Mouse (Mus musculus) cerebellum, adult 2 months (tissue): ENCODE results near the gene Catsperg1. TPM values are rescaled to one million over a fixed set of nuclear protein-coding genes. Genes with fewer than 3 reads are reported as not detected.

Experiments
- DNase-seq, 2 experiments: peaks; one replicate each; pipeline ENCODE4 v3.0.0; 2021
- H3K27ac ChIP-seq: fragments of 200-500 bp; 2 replicates; pipeline ENCODE4 v1.5.1; 2012; ENCODE audit warnings: low read length, control low read depth, inconsistent platforms; ENCODE audit not compliant: insufficient read depth
- H3K27me3 ChIP-seq: fragments of 200-500 bp; 2 replicates; pipeline ENCODE4 v1.6.1; 2012; ENCODE audit warnings: inconsistent platforms, mild to moderate bottlenecking, low read length, moderate library complexity; ENCODE audit not compliant: control insufficient read depth, insufficient read depth
- H3K4me1 ChIP-seq: fragments of 200-500 bp; 2 replicates; pipeline ENCODE4 v1.6.1; 2011; ENCODE audit warnings: low read length; ENCODE audit not compliant: control insufficient read depth, insufficient read depth
- H3K4me3 ChIP-seq: fragments of 200-500 bp; replicated peaks from 2 replicates; pipeline ENCODE3; 2011; ENCODE audit warnings: mild to moderate bottlenecking, low read depth, low read length, control low read depth; ENCODE audit not compliant: insufficient read depth
- CTCF ChIP-seq: fragments of 200-500 bp; IDR thresholded peaks from 2 replicates; pipeline ENCODE4 v1.5.1; 2011; ENCODE audit warnings: low read depth, mild to moderate bottlenecking, control low read depth, low read length, moderate library complexity, borderline replicate concordance; ENCODE audit not compliant: insufficient read depth
- POLR2A ChIP-seq: fragments of 200-500 bp; IDR thresholded peaks from 2 replicates; pipeline ENCODE4 v1.6.1; 2011; ENCODE audit warnings: low read length, control low read depth, borderline replicate concordance; ENCODE audit not compliant: insufficient read depth
- WGBS: fragments of 180-500 bp; shearing (Covaris S2); methylation state at CpG from one replicate; pipeline ENCODE4 v1.1.7; 2018; 5-methylcytosine and 5-hydroxymethylcytosine counted together
- polyA plus RNA-seq: library from polyadenylated mRNA; depleted of rRNA; stranded (reverse); fragments of >200 nt; gene quantifications from 2 replicates; pipeline ENCODE4 v1.2.3, GENCODE M21; 2012

Gene Catsperg1
- polyA plus RNA-seq, 1 experiment, result 1.0 TPM

GRCm38 (mm10) chr7:29180854-29181236, 33.0 kb downstream of the Catsperg1 start:
- Histone ChIP-seq H3K27me3 (no peaks in the 10 kb centered on the region), H3K4me3 (peak overlapping the region; percentile 32), H3K27ac (no peak overlapping the region), H3K4me1 (peaks cover 7% of the 10 kb centered on the region)
- no peak for DNase-seq
- WGBS, result 38% methylated on average over 5 of the region's 5 CpGs
- no peak for TF ChIP-seq POLR2A
- no peak for TF ChIP-seq CTCF

GRCm38 (mm10) chr7:29180077-29180853, 33.6 kb downstream of the Catsperg1 start, which contains the start of gene Psmd8:
Psmd8 (minus strand) TSS chr7:29180701.
- H3K27me3 ChIP-seq, result no peaks in the 10 kb centered on the region
- H3K4me1 ChIP-seq, result peaks cover 7% of the 10 kb centered on the region
- WGBS, result under 1% methylated on average over 62 of the region's 62 CpGs
- peak within 1 kb of the TSS; percentile 74 for H3K4me3 ChIP-seq
- DNase-seq, result peak; percentile 94 to 99
- TF ChIP-seq CTCF, result peak; percentile 56; the same call in 1 of the 2 replicates
- TF ChIP-seq POLR2A, result peak; percentile 91
- peak within 1 kb of the TSS; percentile 21; the same call in 1 of the 2 replicates for H3K27ac ChIP-seq

DNA sequence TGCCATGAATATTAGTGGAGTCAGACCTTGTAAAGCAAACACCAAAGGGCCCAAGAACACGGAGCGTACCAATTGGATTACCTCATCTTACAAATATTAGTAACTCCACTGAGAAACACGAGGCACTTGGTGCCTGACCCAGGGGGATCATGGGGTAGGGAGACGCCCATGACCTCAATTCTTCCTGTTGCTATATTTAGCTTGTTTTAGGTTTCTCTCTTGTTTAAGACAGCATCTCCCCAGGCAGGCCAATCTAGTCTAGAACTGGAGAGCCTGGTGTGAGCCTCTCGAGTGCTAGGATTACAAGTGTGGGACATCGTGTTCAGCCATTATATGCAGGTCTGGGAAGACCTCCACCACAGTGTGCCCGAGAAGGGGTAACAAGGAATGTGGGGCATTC, 34.5 kb downstream of the Catsperg1 start:
- no peak for DNase-seq
- Histone ChIP-seq H3K27ac (no peak overlapping the region), H3K27me3 (no peaks in the 10 kb centered on the region), H3K4me3 (peak overlapping the region; percentile 50), H3K4me1 (peaks cover 7% of the 10 kb centered on the region)
- WGBS, result 43% methylated on average over 7 of the region's 7 CpGs
- TF ChIP-seq POLR2A (no peak), CTCF (no peak)

DNA sequence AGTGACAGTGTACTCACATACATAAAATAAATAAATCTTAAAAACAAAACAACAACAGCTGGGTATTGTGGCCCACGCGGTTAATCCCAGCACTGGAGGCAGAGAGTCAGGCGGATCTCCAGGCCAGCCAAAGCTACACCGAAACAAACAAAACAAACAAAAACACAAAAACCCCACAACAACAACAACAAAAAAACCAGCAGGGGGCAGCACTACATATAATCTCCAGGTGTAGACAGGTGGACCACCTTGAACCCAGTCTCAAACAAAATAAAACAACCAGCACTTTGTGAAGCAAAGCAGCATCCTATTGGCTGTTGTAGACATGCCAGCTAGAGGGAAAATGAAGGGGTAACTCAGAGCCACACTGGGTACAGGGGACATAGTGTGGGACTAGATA, 35.7 kb downstream of the Catsperg1 start:
- DNase-seq, result no peak
- no peak overlapping the region for H3K4me3 ChIP-seq
- no peaks in the 10 kb centered on the region for H3K27me3 ChIP-seq
- 87% methylated on average over 4 of the region's 4 CpGs for WGBS
- peaks cover 7% of the 10 kb centered on the region for H3K4me1 ChIP-seq
- no peak for TF ChIP-seq CTCF
- TF ChIP-seq POLR2A, result no peak
- H3K27ac ChIP-seq, result no peak overlapping the region

- Histone ChIP-seq H3K27ac (no peak overlapping the region), H3K4me3 (no peak overlapping the region), H3K4me1 (peaks cover 11% of the 10 kb centered on the region; the same call in 1 of the 2 replicates), H3K27me3 (no peaks in the 10 kb centered on the region)
- DNase-seq, result no peak
- no peak for TF ChIP-seq POLR2A
- no peak for TF ChIP-seq CTCF
- WGBS, result 42% methylated on average over 32 of the region's 32 CpGs
Measured at GRCm38 (mm10) chr7:29172390-29173016, 41.3 kb downstream of the Catsperg1 start.

- no peak overlapping the region for H3K27ac ChIP-seq
- H3K27me3 ChIP-seq, result no peaks in the 10 kb centered on the region
- DNase-seq, result no peak
- WGBS, result 7% methylated on average over 34 of the region's 34 CpGs
- peaks cover 11% of the 10 kb centered on the region; the same call in 1 of the 2 replicates for H3K4me1 ChIP-seq
- no peak for TF ChIP-seq POLR2A
- TF ChIP-seq CTCF, result no peak
- no peak overlapping the region for H3K4me3 ChIP-seq
Measured at GRCm38 (mm10) chr7:29171562-29172097, 42.2 kb downstream of the Catsperg1 start.

- no peak overlapping the region for H3K27ac ChIP-seq
- no peak for DNase-seq
- H3K27me3 ChIP-seq, result no peaks in the 10 kb centered on the region
- peak overlapping the region; percentile 90 for H3K4me3 ChIP-seq
- peaks cover 11% of the 10 kb centered on the region; the same call in 1 of the 2 replicates for H3K4me1 ChIP-seq
- TF ChIP-seq POLR2A, result no peak
- no peak for TF ChIP-seq CTCF
- WGBS, result 2% methylated on average over 43 of the region's 43 CpGs
Measured at GRCm38 (mm10) chr7:29170755-29171561, 42.9 kb downstream of the Catsperg1 start.
